Mouse (Mus musculus) embryonic stem cell, embryonic (primary cell): ENCODE results near the gene Iqsec1.

Source experiments
- CTCF ChIA-PET, 4 experiments: fragments of 300-600 bp in 2 of 4; fragments of 350-600 bp in 2 of 4; sonication (Branson Sonifier 250); formaldehyde crosslinking; loops; one replicate each; lab custom pipeline; 2022; ENCODE audit warnings: inconsistent platforms in 2 of 4; lab: Charles Lee
- POLR2A ChIA-PET, 4 experiments: fragments of 300-600 bp in 2 of 4; fragments of 350-600 bp in 2 of 4; sonication (Branson Sonifier 250); formaldehyde crosslinking; loops; one replicate each; lab custom pipeline; 2022; ENCODE audit warnings: antibody characterized with exemption in 4 of 4, inconsistent platforms in 1 of 4; lab: Charles Lee

Iqsec1 gene

GRCm38 (mm10) chr6:90920510-90921220, 67.8 kb downstream of the Iqsec1 start:
- ChIA-PET POLR2A (interaction anchor here in 1 of 4 experiments (0.8 to 1.3 kb wide), 2 partner anchors 67 to 68 kb away, joined by 3 to 5 read pairs; no protein-coding TSS in a partner anchor), CTCF (interaction anchor here in 1 of 4 experiments (1.1 kb wide), 1 partner anchor 165 kb away, joined by 3 read pairs; no protein-coding TSS in a partner anchor)

GRCm38 (mm10) chr6:90919636-90920420, 68.7 kb downstream of the Iqsec1 start:
- ChIA-PET CTCF (interaction anchor here in 2 of 4 experiments (0.5 to 1.1 kb wide), 2 partner anchors 166 to 466 kb away, joined by 3 read pairs; no protein-coding TSS in a partner anchor), POLR2A (interaction anchor here in 1 of 4 experiments (1.3 kb wide), 1 partner anchor 68 kb away, joined by 5 read pairs; no protein-coding TSS in a partner anchor)

DNA sequence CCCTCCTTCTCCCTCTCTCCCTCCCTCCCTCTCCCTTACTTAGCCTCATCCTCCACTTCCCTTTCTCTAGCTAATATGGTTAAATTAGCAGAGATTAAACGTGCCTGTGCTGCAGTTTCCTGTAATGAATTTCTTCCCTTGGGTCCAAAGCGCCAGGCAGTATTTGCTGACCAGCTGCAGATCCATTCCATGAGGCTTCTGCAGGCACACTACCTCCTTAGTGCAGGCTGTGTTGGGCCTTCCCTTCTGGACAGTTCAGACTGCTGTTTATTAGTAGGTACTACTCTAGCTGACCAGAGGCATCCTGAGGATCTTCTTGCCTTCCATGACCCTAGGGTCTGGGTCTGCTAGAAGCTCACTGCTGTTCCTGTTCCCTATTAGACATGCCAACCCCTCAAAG, 72.9 kb downstream of the Iqsec1 start:
- POLR2A ChIA-PET: interaction anchor here in 1 of 4 experiments (1.8 kb wide), 1 partner anchor 25 kb away, joined by 5 read pairs; no protein-coding TSS in a partner anchor
- CTCF ChIA-PET: no interaction called here

- ChIA-PET POLR2A (no interaction called here), CTCF (no interaction called here)
Measured at GRCm38 (mm10) chr6:90913771-90914170, 74.7 kb downstream of the Iqsec1 start.

- CTCF ChIA-PET: interaction anchor here in 1 of 4 experiments (0.6 kb wide), 1 partner anchor 304 kb away, joined by 3 read pairs; no protein-coding TSS in a partner anchor
- POLR2A ChIA-PET: no interaction called here
Measured at GRCm38 (mm10) chr6:90912768-90913167, 75.7 kb downstream of the Iqsec1 start.

DNA sequence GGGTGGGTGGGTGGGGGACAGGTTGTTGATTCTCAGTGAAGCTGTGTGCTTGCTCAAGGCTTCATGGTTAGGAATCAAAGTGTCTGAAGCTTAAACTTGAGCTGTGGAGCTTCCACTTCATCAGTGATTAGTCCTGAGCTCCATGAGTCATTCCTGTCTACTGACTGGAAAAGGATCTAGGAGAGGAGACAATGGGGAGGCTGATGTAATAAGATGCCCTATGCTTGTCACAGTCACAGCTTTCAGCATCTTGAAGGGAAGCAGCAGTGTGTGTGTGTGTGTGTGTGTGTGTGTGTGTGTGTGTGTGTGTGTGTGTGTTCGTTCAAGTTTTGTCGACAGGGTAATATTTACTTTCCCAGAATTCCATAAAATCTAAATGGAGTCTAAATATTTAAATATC, 84.3 kb downstream of the Iqsec1 start:
- CTCF ChIA-PET: interaction anchor here in 1 of 4 experiments (0.7 kb wide), 2 partner anchors 317 to 1477 kb away, joined by 3 to 5 read pairs; no protein-coding TSS in a partner anchor
- POLR2A ChIA-PET: interaction anchor here in 1 of 4 experiments (0.9 kb wide), 1 partner anchor 252 kb away, joined by 3 read pairs; the partner anchor contains the start of gene Hdac11

DNA sequence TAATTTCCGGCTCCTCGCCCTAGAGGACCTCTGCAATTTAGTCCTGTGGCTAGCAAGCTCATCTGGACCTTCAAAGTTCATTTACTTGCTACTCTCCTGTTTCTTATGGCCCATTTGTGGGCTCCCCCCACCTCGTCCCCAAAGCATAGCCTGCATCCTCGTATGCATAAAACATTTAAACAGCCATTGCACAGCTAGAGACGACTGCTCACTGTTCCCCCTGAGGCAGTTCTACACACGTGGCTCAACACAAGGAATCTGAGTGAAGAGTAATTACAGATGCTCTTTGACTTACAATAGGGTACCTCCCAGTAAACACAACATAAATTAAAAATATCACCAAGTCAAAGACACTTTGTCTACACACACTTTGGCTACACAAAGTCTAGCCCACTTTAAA, 88.2 kb downstream of the Iqsec1 start:
- ChIA-PET POLR2A (no interaction called here), CTCF (no interaction called here)

DNA sequence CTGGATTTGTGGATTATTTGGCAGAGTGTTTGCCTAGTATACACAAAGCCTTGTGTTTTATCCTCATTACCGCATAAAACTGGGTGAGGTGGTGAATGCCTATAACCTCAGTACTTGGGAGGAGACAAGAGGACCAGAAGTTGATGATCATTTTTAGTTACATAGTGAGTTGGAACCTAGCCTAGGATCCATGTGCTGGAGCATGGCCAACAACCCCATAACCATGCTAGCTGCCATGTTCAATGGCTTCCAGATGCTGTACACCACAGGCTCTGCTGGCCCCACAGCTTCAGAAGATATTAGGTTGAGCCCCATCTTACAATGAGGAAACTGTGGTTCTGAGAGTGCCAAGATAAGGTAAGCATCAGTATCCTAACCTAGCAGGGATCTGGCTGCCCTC, 89.2 kb downstream of the Iqsec1 start:
- POLR2A ChIA-PET: interaction anchor here in 1 of 4 experiments (0.6 kb wide), 1 partner anchor 47 kb away, joined by 3 read pairs; no protein-coding TSS in a partner anchor
- CTCF ChIA-PET: no interaction called here

DNA sequence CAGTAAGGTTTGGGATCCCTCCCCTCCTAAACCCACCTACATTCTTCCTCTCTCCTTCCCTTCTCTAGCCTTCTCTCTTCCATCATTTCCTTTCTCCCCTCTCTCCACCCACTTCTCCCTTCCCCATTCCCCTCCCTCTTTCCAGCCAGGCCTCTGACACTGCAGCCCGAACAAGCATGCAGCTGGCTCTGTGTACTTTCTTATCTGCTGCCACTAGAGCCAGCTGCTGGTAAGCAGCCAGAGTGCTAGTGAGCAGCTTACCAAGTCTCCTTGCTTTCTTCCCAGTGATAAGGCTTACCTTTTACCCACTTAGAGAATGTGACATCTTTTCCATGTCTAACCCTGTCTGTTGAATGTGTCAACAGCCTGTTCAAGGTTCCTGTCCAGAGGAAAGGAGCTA, 90.4 kb downstream of the Iqsec1 start:
- ChIA-PET CTCF (no interaction called here), POLR2A (interaction anchor here in 1 of 4 experiments (0.7 kb wide), 1 partner anchor 1316 kb away, joined by 3 read pairs; no protein-coding TSS in a partner anchor)

DNA sequence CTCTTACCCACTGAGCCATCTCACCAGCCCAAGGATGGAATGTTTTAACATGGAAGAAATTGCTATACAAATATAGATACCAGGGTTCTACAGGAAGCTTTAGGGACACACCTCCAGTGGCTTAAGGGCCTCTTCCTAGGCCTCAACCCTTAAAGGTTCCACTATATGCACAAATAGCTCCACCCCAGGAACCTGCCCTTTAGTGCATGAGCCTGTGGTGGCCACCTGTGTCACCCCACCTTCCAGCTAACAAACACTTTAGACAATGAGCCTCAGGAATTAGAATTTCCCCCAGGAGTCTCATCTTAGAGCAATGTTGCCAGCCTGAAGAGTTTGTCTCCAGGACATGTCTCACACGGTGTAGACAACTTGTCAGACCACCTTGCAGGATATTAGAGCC, 96.1 kb downstream of the Iqsec1 start:
- CTCF ChIA-PET: no interaction called here
- POLR2A ChIA-PET: no interaction called here

DNA sequence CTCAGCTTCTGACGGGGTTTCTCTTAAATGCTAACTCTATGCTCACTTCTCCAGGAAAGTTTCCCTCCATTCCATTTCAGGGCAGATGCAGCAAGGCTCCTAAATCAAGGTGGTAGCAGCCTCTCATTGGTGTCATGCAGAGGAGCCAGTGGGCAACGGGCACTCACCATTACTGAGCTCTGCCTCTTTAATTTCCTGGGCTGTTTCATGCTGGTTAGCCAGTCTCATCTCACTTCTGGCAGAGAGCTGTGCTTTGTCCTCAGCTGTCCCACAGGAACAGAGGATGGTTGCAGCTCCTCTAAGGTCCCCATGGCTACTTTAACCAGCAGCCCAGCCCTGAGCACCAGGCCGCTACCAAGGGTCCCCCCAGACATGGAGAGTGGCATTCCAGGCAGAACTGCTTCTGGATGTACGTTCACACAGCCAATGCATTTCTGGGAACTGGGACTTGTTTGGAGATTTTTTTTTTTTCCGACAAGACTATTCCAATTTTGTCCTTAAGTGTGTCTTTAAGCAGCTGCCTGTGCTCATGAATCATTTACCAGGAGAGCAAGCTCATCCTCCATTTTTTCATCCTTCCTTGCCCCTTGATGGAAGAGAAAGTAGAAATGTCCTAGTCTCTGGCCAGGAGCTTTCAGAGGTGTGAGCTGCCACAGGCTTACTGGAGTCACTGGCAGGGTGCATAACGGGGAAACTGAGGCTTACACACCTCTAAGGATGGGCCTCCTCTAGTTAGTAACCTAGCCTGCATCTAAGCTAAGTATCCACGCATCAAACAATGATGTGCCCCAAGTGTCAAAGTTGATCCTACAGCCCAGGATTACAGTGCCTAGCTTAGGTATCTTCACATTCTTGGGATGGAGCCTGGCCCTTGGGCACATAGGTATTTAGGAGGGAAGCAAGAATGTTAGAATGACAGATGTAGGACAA, 98.9 kb downstream of the Iqsec1 start:
- CTCF ChIA-PET: interaction anchor here in 1 of 4 experiments (0.6 kb wide), 1 partner anchor 107 kb away, joined by 3 read pairs; no protein-coding TSS in a partner anchor
- POLR2A ChIA-PET: interaction anchor here in 2 of 4 experiments (0.8 to 1.5 kb wide), 2 partner anchors 26 to 159 kb away, joined by 3 to 5 read pairs; no protein-coding TSS in a partner anchor

GRCm38 (mm10) chr6:90887024-90887775, 101.3 kb downstream of the Iqsec1 start:
- ChIA-PET POLR2A (interaction anchor here in 3 of 4 experiments (0.6 kb wide), 3 partner anchors 125 to 614 kb away, joined by 3 to 6 read pairs (median 4); no protein-coding TSS in a partner anchor), CTCF (interaction anchor here in 2 of 4 experiments (0.7 to 1.6 kb wide), 3 partner anchors 15 to 263 kb away, joined by 4 to 13 read pairs (median 4); partner anchors contain the start of gene Iqsec1 (in 1 of the 2))

GRCm38 (mm10) chr6:90885626-90886025, 102.9 kb downstream of the Iqsec1 start:
- ChIA-PET CTCF (no interaction called here), POLR2A (interaction anchor here in 1 of 4 experiments (1.5 kb wide), 1 partner anchor 14 kb away, joined by 3 read pairs; no protein-coding TSS in a partner anchor)

DNA sequence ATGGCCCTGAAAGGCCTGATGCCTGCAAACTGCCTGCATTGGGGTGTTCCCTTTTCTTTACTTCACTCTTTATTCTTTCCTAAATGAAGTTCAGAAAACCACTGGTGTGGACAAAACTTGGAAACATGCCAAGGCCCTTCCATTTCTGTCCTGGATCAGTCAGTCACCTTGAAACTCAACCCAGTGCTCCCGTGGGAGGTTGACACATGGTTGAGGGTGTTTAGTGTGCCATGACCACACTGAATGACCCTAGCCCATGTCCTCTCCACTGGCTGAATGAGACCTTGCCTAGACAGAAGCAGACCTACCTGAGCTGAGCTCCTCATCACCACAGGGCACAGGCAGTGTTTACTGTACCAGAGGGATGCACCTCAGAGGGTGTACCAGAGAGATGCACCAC, 103.9 kb downstream of the Iqsec1 start:
- ChIA-PET CTCF (interaction anchor here in 1 of 4 experiments (0.5 kb wide), 1 partner anchor 120 kb away, joined by 5 read pairs; no protein-coding TSS in a partner anchor), POLR2A (interaction anchor here in 1 of 4 experiments (1.5 kb wide), 1 partner anchor 13 kb away, joined by 3 read pairs; no protein-coding TSS in a partner anchor)

- ChIA-PET POLR2A (interaction anchor here in 1 of 4 experiments (1.1 to 1.2 kb wide), 2 partner anchors 28 to 99 kb away, joined by 3 read pairs; no protein-coding TSS in a partner anchor), CTCF (no interaction called here)
Measured at GRCm38 (mm10) chr6:90880975-90881374, 107.5 kb downstream of the Iqsec1 start.

GRCm38 (mm10) chr6:90880404-90880803, 108.1 kb downstream of the Iqsec1 start:
- ChIA-PET CTCF (no interaction called here), POLR2A (interaction anchor here in 1 of 4 experiments (1.1 to 1.2 kb wide), 2 partner anchors 28 to 98 kb away, joined by 3 read pairs; no protein-coding TSS in a partner anchor)

DNA sequence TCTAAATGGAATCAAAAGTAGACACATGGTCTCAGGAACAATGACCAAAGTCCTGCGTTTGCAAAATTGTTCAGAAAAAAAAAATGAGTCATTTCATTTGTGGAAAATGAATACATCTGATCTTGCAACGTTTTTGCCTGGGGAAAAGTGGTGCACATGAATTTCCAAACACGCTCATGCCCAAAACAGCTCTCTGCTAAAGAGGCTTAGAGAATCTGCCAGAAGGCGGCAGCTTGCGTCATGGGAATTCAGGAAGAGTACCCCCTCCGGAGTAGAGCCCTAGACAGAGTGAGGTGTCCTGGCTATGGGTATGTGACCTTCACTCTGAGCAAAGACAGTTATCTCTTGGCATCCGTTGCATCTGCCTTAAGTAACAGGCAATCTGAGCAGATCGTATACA, 116.9 kb downstream of the Iqsec1 start:
- ChIA-PET CTCF (no interaction called here), POLR2A (interaction anchor here in 1 of 4 experiments (1.2 to 1.3 kb wide), 2 partner anchors 14 to 23 kb away, joined by 3 read pairs; no protein-coding TSS in a partner anchor)
